Mouse (Mus musculus): Measurements from ENCODE around the gene Armh1. TPM values are rescaled to one million over a fixed set of nuclear protein-coding genes. Genes with fewer than 3 reads are reported as not detected.
"Not testable (repeated sequence)": the region's sequence is repeated elsewhere in the genome, so short reads cannot be mapped to it uniquely, and the experiment has no call there.

The Armh1 gene
- total RNA-seq, 2 experiments from 2014 or later = 0.15 to 0.33 TPM

DNA sequence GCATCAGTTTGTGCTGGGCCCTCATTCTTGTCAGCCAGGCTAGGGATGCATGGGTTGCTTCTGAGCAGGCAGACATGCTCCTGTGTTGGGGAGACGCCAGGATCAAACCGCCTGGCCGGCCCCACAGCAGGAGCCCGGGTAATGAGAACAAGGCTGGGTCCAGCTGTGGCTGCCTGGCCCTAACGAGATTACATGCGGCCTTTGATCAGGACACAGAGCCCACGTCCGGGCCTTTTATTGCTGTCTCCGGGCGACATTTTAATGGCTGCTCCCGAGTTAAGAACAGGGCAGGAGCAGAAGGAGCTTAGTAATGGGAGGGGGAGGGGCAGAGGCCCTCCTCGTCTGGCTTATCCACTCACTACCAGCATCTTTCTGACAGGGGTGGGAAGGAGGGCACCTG, 20.5 kb upstream of the Armh1 start:
- intact Hi-C loops (cut with DNase I) = loop anchor here (5.0 kb wide), 1 partner anchor 40 kb away; no protein-coding TSS in a partner anchor
- no peak for DNase-seq

DNA sequence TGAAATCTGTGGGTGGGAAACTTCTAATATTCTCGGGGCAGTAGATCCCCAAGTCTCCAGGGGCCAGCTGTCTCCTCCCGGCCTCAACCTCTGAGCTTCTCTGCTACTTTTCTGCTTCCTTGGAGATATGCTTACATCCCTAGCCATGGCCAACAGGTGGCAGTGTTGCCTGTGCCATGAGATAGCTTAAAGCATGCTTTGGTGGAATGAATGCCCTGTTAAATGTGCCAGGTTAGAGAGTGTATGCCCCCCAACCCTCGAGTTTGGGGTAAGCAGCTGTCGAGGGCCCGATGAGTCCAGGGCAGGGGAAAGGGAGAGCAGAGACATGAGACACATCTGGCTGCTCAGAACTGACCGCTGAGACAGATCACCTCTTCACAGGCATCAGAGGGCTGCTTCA, 18.4 kb upstream of the Armh1 start:
- intact Hi-C loops (cut with DNase I) = loop anchor here (2.0 to 5.0 kb wide), 3 partner anchors 42 to 259 kb away; no protein-coding TSS in a partner anchor
- peak; percentile 76 to 85 for DNase-seq

DNA sequence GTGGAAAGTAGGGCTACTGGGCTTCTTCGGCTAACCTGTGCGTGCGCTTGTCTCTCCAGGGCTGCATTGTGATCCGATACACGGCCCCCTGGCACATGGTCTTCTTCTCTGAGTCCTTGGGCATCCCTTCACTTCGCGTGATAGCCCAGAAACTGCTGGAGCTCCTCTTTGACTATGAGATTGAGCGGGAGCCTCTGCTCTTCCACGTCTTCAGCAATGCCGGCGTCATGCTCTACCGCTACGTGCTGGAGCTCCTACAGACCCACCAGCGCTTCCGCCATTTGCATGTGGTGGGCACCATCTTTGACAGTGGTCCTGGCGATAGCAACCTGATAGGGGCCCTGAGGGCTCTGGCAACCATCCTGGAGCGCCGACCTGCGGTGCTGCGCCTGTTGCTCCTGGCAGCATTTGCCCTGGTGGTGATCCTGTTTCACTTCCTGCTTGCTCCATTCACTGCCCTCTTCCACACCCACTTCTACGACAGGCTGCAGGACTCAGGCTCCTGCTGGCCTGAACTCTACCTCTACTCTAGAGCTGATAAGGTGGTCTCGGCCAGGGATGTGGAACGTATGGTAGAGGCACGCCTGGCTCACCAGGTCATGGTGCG, 16.0 kb upstream of the Armh1 start:
- DNase-seq = no peak

DNA sequence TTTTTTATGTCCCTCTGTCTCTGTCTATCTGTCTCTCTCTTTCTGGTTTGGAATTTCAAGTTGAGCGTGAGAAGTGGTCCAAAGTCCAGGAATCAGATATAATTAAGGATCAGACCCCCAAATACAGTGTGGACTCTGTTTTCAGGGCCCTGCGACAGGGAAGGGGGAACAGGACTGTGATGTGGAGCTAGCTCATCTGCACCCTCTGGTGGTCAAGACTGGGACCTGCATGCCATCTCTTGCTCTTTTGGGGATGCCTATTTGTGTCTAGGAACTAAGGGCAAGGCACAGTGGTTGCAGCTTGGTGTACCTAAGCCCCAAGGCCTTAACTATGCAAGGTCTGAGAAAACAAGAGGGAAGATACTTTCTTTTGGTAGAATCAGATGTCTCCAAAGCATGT, 15.4 kb upstream of the Armh1 start:
- DNase-seq = peak; percentile 76 to 85
- intact Hi-C loops (cut with DNase I) = loop anchor here (2.0 kb wide), 1 partner anchor 36 kb away; no protein-coding TSS in a partner anchor

More for the DNA sequence above, 16.0 kb upstream of the Armh1 start:
- intact Hi-C loops (cut with DNase I) = loop anchor here (2.0 kb wide), 1 partner anchor 37 kb away; no protein-coding TSS in a partner anchor

DNA sequence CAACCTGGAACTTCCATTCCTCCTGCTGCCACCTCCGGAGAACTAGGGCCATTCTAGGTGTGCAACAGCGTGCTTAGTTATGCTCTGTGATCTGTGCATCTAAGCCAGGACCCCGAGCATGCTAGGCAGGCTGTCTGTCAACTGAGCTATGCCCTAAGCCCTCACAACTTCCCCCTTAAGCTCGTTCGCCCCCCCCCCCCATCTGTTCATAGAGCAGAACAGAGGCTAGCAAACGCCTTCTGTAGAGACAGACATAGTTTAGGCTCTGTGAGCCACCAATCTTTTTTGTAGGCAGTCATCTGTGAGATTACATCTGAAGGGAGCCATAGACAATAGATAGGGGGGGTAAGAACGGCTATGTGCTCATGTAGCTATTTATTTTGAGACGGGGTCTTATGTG, 11.1 kb upstream of the Armh1 start:
- intact Hi-C loops (cut with DNase I) = no loop called here
- DNase-seq = no peak

DNA sequence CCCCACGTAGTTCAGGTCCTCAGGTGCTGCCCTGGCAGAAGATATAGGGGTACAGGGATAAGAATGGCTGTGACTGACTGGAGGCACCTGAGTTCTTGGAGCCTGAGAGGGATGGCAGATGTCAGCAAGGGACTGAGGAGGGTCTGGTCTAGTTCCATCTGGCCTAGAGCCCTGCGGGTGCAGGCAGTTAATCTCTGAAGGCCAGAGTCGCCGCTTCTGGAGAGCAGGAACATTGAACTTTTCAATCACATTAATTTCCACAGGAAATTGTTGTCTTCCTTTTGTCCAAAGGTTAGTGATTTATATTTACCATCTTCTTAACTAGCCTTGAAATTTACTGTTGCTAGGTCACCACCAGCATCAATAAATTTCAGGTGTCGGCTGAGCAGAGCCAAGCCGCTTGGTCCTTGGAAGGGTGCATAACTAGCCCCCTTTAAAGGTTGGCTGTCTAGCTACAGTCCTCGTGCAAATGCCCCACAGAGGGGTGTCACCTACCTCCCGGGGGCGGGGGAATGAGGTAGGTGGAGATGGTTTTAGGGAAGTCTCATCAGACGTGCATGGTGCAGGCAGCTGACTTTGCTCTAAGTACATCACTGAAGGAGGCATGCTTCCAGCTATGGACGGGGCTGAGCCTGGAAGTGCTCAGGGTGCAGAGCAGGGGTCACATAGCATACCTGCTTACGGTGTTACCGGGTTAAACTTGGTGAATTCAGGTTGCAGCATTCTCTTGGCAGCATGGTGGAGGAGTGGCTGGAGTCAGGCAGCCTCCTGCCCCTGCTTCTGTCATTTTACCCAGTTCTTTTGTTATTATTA, 10.4 kb upstream of the Armh1 start:
- intact Hi-C loops (cut with DNase I) = no loop called here
- no peak for DNase-seq

DNA sequence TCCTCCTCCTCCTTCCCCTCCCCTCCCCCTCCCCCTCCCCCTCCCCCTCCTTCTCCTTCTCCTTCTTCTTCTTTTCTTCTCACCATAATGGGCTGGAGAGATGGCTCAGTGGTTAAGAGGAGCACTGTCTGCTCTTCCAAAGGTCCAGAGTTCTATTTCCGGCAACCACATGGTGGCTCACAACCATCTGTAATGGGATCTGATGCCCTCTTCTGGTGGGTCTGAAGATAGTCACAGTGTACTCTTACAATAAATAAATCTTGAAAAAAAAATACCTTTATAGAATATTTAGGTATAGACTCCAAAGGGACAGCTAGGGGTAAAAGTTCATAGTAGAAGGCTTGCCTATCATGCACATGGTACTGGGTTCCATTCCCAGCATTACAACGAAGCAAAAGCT, 9.3 kb upstream of the Armh1 start:
- intact Hi-C loops (cut with DNase I) = no loop called here
- no peak for DNase-seq

DNA sequence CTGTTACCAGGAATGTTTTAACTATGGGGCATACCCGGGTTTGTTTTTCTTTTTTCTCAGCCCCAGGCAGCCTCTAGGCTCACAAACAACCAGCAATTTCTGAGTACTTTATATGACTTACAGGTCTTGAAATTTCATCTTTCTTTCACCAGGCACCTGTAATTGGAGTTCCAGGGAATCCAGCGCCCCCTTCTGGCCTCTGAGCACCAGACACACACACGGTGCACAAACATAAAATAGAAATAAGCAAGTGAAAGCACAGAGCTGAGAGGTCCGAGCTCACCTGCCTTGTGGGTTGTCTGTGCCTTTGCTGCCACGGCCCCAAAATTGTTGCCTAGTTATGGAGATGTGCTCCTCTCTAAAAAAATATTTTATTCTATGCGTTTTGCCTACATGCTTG, 8.0 kb upstream of the Armh1 start:
- intact Hi-C loops (cut with DNase I); DNase-seq: not testable (repeated sequence)

DNA sequence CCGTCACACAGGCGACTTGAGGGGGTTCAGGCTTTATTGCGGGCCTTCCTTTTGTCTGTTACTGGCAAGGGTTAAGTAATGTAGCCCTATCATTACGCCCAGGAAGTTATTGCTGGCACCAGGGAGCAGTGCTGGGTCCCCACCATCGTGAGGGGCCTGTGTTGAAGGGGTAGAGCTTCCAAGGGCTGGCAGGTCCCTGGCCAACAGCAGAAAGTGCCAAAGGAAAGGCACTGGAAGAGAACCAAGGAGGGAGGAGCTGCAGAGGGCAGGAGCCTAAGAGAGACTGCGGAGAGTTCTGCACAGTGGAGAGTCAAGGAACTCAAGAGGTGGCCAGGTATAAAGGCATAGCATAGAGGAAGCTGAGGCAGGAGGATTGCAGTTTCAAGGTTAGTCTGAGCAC, 2.7 kb upstream of the Armh1 start:
- peak in 1 of 2 experiments; percentile 43 for DNase-seq
- intact Hi-C loops (cut with DNase I) = no loop called here

DNA sequence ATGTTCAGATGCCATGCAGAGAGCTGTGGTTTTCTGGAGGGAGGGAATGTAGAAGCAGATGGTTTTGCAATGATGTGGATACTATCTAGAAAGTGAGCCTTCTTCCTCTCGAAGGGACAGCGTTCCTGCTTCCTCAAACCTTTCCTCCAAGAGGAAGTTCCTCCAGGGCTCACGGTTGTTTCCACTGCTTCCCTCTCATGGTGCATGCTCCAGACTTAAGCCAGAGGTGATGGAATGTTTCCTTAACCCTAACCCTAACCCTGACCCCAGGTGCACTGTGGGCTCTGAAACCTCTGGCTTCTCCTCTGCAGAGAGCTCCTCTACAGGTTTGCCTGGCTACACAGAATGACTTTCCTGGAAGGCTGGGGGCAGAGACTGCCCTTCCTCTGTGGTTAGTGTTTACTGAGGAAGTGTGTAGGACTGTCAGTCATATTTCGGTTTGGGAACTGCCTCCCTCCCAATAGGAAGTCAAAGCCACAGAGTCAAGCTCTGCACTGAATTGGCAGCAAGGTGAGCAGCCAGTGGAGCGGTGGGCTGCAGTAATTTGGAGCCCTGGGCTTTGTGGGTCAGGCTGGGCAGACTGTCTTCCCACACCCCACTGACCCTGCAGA, 2.2 kb upstream of the Armh1 start:
- intact Hi-C loops (cut with DNase I) = no loop called here
- no peak for DNase-seq

DNA sequence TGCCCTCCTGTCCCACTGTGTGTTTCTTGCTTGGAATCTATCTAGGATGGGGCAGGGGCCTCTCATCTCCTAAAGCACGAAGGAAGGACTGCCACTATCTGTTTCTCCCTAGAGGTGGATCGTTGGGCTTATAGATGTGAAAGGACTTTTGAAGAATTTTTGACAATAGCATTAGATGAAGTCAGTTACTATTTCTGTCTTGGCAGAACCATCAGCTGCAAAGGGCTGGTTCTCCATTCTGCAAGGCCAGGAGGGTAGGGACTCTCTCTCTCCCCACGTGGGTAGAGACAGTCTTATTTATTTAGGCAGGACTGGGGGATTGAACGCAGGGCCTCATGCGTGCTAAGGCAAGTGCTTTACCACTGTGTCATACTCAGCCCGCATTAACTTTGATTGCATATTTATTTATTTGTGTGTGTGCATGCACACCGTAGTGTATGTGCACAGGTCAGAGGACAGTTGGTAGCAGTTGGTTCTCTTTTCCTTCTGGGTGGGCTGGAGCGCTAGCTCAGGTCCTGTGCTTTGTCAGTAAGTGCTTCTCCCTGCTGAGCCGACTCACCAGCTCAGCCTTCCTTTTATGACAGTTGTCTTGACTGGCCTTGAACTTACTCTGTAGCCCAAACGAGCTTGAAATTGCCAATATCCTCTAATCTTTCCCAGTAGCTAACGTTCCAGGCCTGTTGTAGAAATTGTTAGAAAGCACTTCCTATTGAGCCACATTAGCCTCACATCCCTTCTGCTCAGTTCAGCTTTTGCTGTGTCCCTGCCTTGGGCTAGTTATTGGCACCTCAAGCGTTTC, 1.5 kb upstream of the Armh1 start:
- intact Hi-C loops (cut with DNase I) = no loop called here
- no peak for DNase-seq

DNA sequence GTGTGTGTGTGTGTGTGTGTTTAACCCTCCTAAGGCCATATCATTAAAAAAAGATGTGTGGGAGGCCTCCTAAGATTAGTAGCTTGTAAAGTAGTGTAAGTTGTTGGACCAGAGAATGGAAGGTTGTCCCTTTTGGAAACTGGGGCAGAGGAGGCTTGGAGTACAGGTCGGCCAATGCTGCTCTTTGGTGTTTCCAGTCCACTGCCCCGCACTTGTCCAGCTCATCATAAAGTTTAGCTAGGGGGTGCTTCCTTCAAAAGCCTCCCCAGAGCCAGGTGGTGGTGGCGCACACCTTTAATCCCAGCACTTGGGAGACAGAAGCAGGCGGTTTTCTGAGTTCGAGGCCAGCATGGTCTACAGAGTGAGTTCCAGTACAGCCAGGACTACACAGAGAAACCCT, 830 bp upstream of the Armh1 start:
- no peak for DNase-seq
- intact Hi-C loops (cut with DNase I) = no loop called here

DNA sequence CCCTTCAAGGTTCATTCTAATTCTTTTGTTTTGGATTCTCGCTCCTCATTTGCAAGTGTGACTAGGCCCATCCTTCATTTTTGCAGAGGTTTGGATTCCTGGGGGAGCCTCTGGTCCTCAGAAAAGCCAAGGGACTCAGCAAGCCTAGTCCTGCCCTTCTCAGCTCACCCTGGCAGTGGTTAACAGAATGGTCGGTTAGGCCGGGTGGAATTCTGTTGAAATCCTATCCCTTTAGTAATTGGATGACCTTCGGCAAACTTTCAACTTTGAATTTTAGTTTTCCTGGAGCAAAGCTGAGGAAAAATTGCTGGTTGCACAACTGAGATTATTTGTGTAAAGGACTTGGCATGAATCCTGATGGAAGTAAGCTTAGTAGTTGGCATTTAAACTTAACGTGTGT, 426 bp upstream of the Armh1 start:
- intact Hi-C loops (cut with DNase I) = no loop called here
- DNase-seq = peak in 1 of 2 experiments; percentile 38

DNA sequence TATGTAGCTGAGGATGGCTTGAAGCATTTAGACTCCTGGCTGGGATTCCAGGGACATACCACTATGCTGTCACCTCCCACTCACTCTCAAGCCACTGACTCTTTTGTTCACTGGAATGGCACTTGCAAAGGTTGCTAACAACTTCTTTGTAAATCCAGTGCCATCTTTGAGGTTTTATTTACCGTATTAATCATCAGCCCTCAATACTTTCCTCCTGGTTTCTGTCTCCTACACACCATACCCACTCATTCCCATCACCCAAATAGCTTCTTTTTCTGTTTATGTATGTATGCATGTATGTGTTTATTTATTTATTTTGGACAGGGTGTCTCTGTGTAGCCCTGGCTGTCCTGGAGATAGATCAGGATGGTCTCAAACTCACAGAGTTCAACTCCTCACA, 943 bp downstream of the Armh1 start:
- no peak for DNase-seq
- intact Hi-C loops (cut with DNase I) = no loop called here

DNA sequence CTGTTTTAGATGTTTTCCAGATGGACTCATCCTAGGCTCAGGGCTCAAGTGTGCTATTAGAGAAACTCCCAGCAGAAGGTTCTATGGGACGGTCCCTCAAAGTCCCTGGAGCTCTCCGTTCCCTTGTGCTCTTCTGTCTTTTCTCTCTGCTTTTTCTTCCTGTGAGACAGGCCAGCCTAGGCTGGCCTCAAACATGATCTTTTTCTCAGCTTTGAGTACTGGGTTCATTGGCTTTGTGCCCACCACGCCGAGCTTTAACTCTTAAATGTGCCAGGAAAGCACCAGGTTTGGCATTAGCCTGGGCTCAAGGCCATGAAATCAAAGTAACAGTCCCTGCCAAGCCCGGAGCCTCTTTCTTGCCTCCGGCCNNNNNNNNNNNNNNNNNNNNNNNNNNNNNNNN, 11.1 kb downstream of the Armh1 start:
- intact Hi-C loops (cut with DNase I) = no loop called here
- DNase-seq = no peak

DNA sequence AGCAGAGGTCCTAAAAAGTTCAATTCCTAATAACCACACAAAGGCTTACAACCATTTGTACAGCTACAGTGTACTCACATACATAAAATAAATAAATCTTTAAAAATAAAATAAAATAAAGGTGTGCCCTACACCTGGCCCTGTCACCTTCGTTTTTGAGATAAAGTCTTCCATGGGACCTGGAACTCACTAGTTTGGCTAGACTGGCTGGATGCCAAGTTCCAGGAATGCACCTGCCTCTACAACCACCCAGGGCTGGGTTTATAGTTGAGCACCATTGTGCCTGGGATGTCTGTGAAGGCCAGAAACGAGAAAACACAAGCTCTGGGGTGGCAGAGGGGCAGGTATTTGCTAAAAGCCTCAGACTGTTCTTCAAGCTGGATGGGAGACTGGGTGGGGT, 12.8 kb downstream of the Armh1 start:
- intact Hi-C loops (cut with DNase I) = no loop called here
- no peak for DNase-seq

DNA sequence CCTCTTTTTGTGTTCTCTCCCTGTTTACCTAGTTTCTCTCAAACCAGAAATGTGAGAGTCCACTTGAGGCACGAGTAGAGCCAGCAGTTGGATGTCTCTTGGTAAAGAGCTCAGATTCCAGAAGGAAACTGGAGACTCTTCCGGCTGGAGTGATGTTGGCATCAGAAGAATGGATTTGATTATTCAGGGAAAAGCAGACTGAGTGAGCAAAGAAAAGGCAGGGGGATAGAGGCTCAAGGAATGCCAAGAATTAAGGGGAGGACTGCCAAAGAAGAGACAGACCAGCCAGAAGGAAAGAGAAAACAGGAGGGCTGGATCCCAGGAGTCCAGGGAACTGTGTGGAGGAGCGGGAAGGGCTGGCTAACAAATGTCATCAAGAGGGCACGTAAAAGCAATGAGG, 16.1 kb downstream of the Armh1 start:
- intact Hi-C loops (cut with DNase I) = no loop called here
- DNase-seq = no peak

DNA sequence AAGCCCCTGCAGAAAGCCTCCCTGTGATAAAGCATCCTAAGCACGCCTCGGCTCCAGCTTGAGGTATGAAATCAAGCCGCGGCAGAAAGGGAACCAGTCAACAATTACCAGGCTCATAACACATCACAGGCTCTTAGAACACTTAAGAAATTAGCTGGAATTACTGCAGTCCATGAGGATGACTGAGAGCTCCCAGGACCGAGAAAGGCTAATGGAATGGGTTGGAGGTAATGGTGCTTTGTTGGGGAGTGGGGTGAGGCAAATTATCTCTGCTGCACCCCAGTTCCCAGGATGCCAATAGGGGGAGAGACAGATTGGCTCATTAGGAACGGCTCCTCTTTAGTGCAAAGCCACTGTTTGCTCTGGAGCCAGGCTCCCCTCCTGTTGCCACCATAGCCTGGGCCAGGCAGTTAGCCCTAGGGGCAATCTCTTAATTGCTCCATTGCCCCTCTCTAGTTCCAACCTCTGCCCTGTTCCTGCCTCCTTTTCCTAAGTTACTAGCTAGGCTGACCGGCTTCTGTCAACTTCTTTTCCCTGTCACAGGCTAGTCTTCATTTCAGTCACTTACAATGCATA, 17.7 kb downstream of the Armh1 start:
- intact Hi-C loops (cut with DNase I) = no loop called here
- DNase-seq = no peak

DNA sequence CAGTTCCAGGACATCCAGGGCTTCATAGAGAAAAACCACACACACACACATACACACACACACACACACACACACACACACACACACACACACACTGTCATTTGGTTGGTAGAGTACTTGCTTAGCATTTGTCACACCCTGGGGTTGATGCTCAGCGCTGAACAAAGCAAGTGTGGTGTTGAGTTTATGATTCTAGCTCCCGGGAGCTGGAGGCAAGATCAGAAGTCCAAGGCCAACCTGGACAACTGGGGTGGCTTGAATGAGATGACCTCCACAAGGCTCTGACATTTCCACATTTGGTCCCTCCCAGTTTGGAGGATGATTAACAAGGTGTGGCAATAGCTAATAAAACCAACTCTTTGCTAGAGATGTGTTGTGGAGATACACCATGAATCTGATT, 20.7 kb downstream of the Armh1 start:
- no peak for DNase-seq
- intact Hi-C loops (cut with DNase I) = loop anchor here (2.0 kb wide), 1 partner anchor 36 kb away; no protein-coding TSS in a partner anchor

DNA sequence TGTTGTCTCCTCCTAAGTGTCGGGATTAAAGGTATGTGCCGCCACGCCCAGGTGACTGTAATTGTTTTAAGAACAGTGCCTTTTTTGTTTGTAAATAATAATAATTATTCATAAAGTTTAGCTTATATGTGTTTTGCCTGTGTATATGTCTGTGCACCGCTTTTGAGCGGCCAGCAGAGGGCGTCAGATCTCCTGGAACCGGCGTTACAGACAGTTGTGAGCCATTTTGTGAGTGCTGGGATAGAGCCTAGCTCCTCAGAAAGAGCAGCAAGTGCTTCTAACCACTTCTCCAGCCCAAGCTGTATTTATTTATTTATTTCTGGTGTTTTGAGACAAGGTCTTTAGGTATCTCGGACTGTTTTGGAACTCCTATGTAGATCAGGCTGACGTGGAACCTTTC, 21.6 kb downstream of the Armh1 start:
- intact Hi-C loops (cut with DNase I) = loop anchor here (2.0 kb wide), 1 partner anchor 36 kb away; no protein-coding TSS in a partner anchor
- DNase-seq = no peak

Data from heart, postnatal 14 days (tissue).